Mouse (Mus musculus) heart, postnatal 0 days (tissue): ENCODE measurements around the gene Jak3.
A peak's percentile ranks its signal among the peaks of the same experiment; 100 is the strongest.

Experiments used
- CTCF ChIP-seq: IDR thresholded peaks from 2 replicates; pipeline ENCODE4 v1.5.1; 2016; ENCODE audit warnings: antibody characterized with exemption, control low read depth, low read depth
- EP300 ChIP-seq: IDR thresholded peaks from 2 replicates; pipeline ENCODE4 v1.6.1; 2016; ENCODE audit warnings: antibody characterized with exemption, low read depth

- TF ChIP-seq CTCF (peak; percentile 62), EP300 (no peak)
Observed at GRCm38 (mm10) chr8:71731652-71732230, 55.6 kb downstream of the Jak3 start.
